Mouse (Mus musculus) kidney, adult 8-10 months (tissue): ENCODE data around the gene Agfg2.

ENCODE experiments used
- DNase-seq, 2 experiments: peaks; one replicate each; pipeline ENCODE4 v3.0.0; 2022

Agfg2 gene

GRCm38 (mm10) chr5:137607860-137608653 lies 76.5 kb downstream of the Agfg2 start:
- DNase-seq, result no peak

- no peak for DNase-seq
Observed at GRCm38 (mm10) chr5:137601365-137601729, 83.2 kb downstream of the Agfg2 start.

- DNase-seq, result peak; percentile 97 to 98
Observed at GRCm38 (mm10) chr5:137600619-137601364, 83.7 kb downstream of the Agfg2 start, which contains the start of gene Mospd3. Gene Mospd3 (minus strand): TSS chr5:137601058.
